Mouse (Mus musculus) olfactory bulb, adult 2 months (tissue): ENCODE data around the gene Srsf6.

Experiments
- CTCF ChIP-seq: fragments of 200-500 bp; IDR thresholded peaks from 2 replicates; pipeline ENCODE4 v1.5.1; 2012; ENCODE audit warnings: low read depth, mild to moderate bottlenecking, low read length, moderate library complexity; ENCODE audit not compliant: insufficient read depth
- POLR2A ChIP-seq: fragments of 200-500 bp; IDR thresholded peaks from 2 replicates; pipeline ENCODE4 v1.6.1; 2012; ENCODE audit warnings: mild to moderate bottlenecking, low read depth, low read length, moderate library complexity; ENCODE audit not compliant: insufficient read depth

DNA sequence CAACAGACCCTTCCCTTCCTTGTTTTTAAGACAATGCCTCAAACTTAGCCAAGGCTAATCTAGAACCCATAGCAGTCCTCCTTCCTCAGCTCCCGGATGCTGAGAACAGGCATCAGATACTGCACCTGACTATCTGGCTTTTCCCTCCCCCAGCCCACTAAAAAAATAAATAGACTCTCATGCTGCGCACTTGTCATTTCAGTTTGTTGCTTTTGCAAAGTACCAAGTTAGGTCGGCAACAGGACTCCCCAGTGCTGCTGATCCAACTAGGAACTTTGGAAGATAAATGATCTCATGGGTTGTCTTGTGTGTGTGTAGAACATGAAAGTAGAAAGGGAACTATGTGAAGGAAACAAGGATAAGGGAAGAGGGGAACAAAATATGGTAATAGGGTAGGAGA lies 1.6 kb upstream of the Srsf6 start:
- no peak for TF ChIP-seq POLR2A
- TF ChIP-seq CTCF, result no peak
